Mouse (Mus musculus): ENCODE results near the gene Dok3.

- TF ChIP-seq MYOG (IDR thresholded peaks at IDR 0.05; ENCODE audit: control insufficient read depth, extremely low read depth, insufficient read length) (no peak), CTCF (IDR thresholded peaks at IDR 0.05; ENCODE audit: control insufficient read depth, insufficient read depth, insufficient read length) (no peak), USF1 (IDR thresholded peaks at IDR 0.05; ENCODE audit: low read depth) (no peak)
These were observed 16.6 kb downstream of the Dok3 start for GRCm38 (mm10) chr13:55512379-55513031.

Data from C2C12 (cell line).